Mouse (Mus musculus) thymus, adult 2 months (tissue): ENCODE data around the gene Tm9sf3.

Experiments
- CTCF ChIP-seq: fragments of 200-500 bp; IDR thresholded peaks from 2 replicates; pipeline ENCODE4 v1.5.1; 2012; ENCODE audit warnings: mild to moderate bottlenecking, control low read depth, low read length, moderate library complexity, borderline replicate concordance; ENCODE audit not compliant: control insufficient read depth, poor library complexity, insufficient read depth; ENCODE audit errors: extremely low read depth
- POLR2A ChIP-seq: fragments of 200-500 bp; IDR thresholded peaks from 2 replicates; pipeline ENCODE4 v1.6.1; 2012; ENCODE audit warnings: mild to moderate bottlenecking, low read length, control low read depth, moderate library complexity; ENCODE audit not compliant: control insufficient read depth, poor library complexity, insufficient read depth; ENCODE audit errors: extremely low read depth

GRCm38 (mm10) chr19:41262712-41263629 is 826 bp downstream of the Tm9sf3 start:
- no peak; the same call in 1 of the 2 replicates for TF ChIP-seq CTCF
- no peak for TF ChIP-seq POLR2A
